Mouse (Mus musculus): ENCODE measurements around the gene 1700001K19Rik. TPM values are rescaled to one million over a fixed set of nuclear protein-coding genes. Genes with fewer than 3 reads are reported as not detected.

The 1700001K19Rik gene
- not detected in 2 replicates for polyA plus RNA-seq (2012; rRNA removed)

DNA sequence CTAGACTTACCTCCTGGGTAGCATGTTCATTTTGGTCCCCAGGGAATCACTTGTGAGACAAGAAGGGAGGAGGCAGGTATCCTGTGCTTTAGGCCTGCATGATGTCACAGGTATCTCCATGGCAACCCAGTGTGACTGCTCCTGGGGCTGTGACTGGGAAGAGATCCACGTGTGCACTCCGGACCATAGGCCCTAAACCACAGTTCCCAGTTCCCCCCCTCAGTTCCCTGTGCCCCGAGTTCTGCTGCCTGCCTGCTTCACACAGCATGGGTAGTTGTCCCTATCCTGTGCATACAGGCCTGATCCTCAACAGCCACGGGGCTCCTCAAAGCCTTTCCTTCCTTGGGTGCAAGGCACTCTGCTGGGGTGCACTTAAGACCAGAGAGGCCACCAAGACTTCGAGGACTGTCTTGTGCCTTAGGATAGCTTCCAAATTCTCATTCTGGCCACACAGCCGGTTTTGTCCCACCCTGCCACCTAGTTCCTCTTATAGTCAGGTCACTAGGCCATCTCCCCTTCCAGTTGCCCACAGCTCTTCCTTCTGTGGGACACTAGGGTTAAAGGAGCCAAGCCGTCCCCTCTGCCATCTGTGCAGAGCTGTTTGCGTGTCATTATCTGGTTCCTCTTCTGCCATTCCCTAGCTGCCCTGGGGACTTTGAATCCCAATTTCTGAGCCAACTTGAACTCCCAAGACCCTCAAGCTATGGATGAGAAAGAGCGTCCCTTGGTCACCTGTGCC lies at the start of gene 1700001K19Rik:
Gene 1700001K19Rik (minus strand): TSS at position 59 of the 739 bp plus-strand sequence.

DNA sequence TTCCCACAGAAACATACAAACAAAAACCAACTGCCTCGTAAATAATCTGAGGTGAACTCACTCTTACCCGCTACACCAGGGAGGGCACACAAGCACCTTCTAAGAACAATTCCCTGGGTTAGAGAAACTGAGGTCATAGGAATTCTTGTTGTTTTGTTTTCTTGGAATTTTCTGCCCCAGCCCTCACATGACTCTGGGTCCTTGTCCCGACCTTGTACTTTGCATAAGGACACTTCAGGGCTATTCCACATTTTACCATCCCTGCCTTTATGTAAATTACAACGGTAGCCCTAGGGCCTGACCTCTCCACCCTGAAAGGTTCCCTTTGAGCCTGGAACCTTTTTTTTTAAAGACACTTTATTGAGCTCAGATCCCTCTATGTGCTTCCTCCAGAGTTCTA lies 20.1 kb upstream of the 1700001K19Rik start, which contains the start of gene Hsp90aa1:
Gene Hsp90aa1 (minus strand): TSS at position 173 of the 400 bp plus-strand sequence.

Other genes with a start within 250 kb of the 1700001K19Rik start
- 87.9 and 88.6 TPM in 2 replicates for gene Ppp2r5c, start 235.5 kb downstream of the 1700001K19Rik start, polyA plus RNA-seq (2012; rRNA removed)
- gene Dync1h1, start 81.2 kb downstream of the 1700001K19Rik start, polyA plus RNA-seq (2012; rRNA removed) = 322 and 358 TPM in 2 replicates
- gene Hsp90aa1, start 20.1 kb upstream of the 1700001K19Rik start, polyA plus RNA-seq (2012; rRNA removed) = 390 and 422 TPM in 2 replicates
- gene Wdr20, start 55.3 kb upstream of the 1700001K19Rik start, polyA plus RNA-seq (2012; rRNA removed) = 28.5 and 29.9 TPM in 2 replicates
- 12.3 and 14.3 TPM in 2 replicates for gene Mok, start 158.3 kb upstream of the 1700001K19Rik start, polyA plus RNA-seq (2012; rRNA removed)
- 3.9 and 5.1 TPM in 2 replicates for gene Zfp839, start 167.6 kb upstream of the 1700001K19Rik start, polyA plus RNA-seq (2012; rRNA removed)
- gene Cinp, start 206.5 kb upstream of the 1700001K19Rik start, polyA plus RNA-seq (2012; rRNA removed) = 70.3 and 70.5 TPM in 2 replicates
- gene Tecpr2, start 206.6 kb upstream of the 1700001K19Rik start, polyA plus RNA-seq (2012; rRNA removed) = 14.8 TPM in 2 replicates

Measured in central nervous system, embryonic 14 days (tissue).